Mouse (Mus musculus) CD8-positive naive resting alpha-beta T cell, adult 57 days (primary cell): ENCODE results near the gene Zfp784. TPM values are rescaled to one million over a fixed set of nuclear protein-coding genes. Genes with fewer than 3 reads are reported as not detected.

Experiments
- total RNA-seq: library from RNA; stranded (reverse); gene quantifications from one replicate; pipeline ENCODE4 v1.2.4, GENCODE M21; 2023

The Zfp784 gene
- 8.6 TPM for total RNA-seq

GRCm38 (mm10) chr7:5038109-5038732, at the start of gene Zfp784:
Zfp784 (minus strand) TSS chr7:5038446.

GRCm38 (mm10) chr7:5080010-5080751, 41.9 kb upstream of the Zfp784 start, which contains the start of gene Epn1:
Epn1 (plus strand) TSS chr7:5080235.

GRCm38 (mm10) chr7:5061774-5062359, 23.6 kb upstream of the Zfp784 start, which contains the start of gene U2af2:
U2af2 (plus strand) TSS chr7:5062143.

GRCm38 (mm10) chr7:5051193-5052192, 13.2 kb upstream of the Zfp784 start, which contains the start of gene Zfp580:
Zfp580 (plus strand) TSS chr7:5051538.

GRCm38 (mm10) chr7:5033818-5034217, 4.4 kb downstream of the Zfp784 start, which contains the start of gene 4632433K11Rik:
4632433K11Rik (plus strand) TSS chr7:5034118.

GRCm38 (mm10) chr7:5020000-5020681, 18.1 kb downstream of the Zfp784 start, which contains the start of the genes Zfp865 and Ccdc106:
Zfp865 (plus strand) TSS chr7:5020376.
Ccdc106 (plus strand) TSS chr7:5020553.

GRCm38 (mm10) chr7:5015118-5016001, 22.9 kb downstream of the Zfp784 start, which contains the start of gene Gm44973:
Gm44973 (plus strand) TSS chr7:5015496.

GRCm38 (mm10) chr7:5014251-5015117, 23.8 kb downstream of the Zfp784 start, which contains the start of the genes Zfp524 and Fiz1:
Zfp524 (plus strand) TSS chr7:5014415.
Fiz1 (minus strand) TSS chr7:5014697.

GRCm38 (mm10) chr7:4996003-4996895, 42.0 kb downstream of the Zfp784 start, which contains the start of gene Zfp579:
Zfp579 (minus strand) TSS chr7:4996158.

Other genes starting within 250 kb of the Zfp784 start
- gene Tmem238, start 248.8 kb downstream of the Zfp784 start, total RNA-seq, result 1.4 TPM
- 2,425 TPM for gene Rpl28, start 245.6 kb downstream of the Zfp784 start, total RNA-seq
- 155 TPM for gene Ube2s, start 225.9 kb downstream of the Zfp784 start, total RNA-seq
- gene Shisa7, start 193.8 kb downstream of the Zfp784 start, total RNA-seq, result 0.12 TPM
- 3.4 TPM for gene Isoc2b, start 168.2 kb downstream of the Zfp784 start, total RNA-seq
- 10.2 TPM for gene Isoc2a, start 161.3 kb downstream of the Zfp784 start, total RNA-seq
- not detected for gene Gm36210, start 131.9 kb downstream of the Zfp784 start, total RNA-seq
- 36.5 TPM for gene Zfp628, start 123.2 kb downstream of the Zfp784 start, total RNA-seq
- 16.7 TPM for gene Nat14, start 116.4 kb downstream of the Zfp784 start, total RNA-seq
- gene Ssc5d, start 112.7 kb downstream of the Zfp784 start, total RNA-seq, result 0.64 TPM
- not detected for gene Sbk2, start 74.0 kb downstream of the Zfp784 start, total RNA-seq
- gene Sbk3, start 67.3 kb downstream of the Zfp784 start, total RNA-seq, result not detected
- 29.8 TPM for gene Zfp579, start 42.3 kb downstream of the Zfp784 start, total RNA-seq
- 9.5 TPM for gene Zfp524, start 24.0 kb downstream of the Zfp784 start, total RNA-seq
- gene Fiz1, start 23.7 kb downstream of the Zfp784 start, total RNA-seq, result 51.1 TPM
- gene Gm44973, start 22.9 kb downstream of the Zfp784 start, total RNA-seq, result not detected
- gene Zfp865, start 18.1 kb downstream of the Zfp784 start, total RNA-seq, result 53.7 TPM
- gene Ccdc106, start 17.9 kb downstream of the Zfp784 start, total RNA-seq, result not detected
- not detected for gene 4632433K11Rik, start 4.3 kb downstream of the Zfp784 start, total RNA-seq
- gene Zfp580, start 13.1 kb upstream of the Zfp784 start, total RNA-seq, result 7.7 TPM
- 400 TPM for gene U2af2, start 23.7 kb upstream of the Zfp784 start, total RNA-seq
- 106 TPM for gene Epn1, start 41.8 kb upstream of the Zfp784 start, total RNA-seq
- not detected for gene Rfpl4, start 78.5 kb upstream of the Zfp784 start, total RNA-seq
- gene Rasl2-9, start 87.5 kb upstream of the Zfp784 start, total RNA-seq, result not detected
- gene Vmn1r55, start 111.2 kb upstream of the Zfp784 start, total RNA-seq, result 0.03 TPM
- not detected for gene Vmn1r56, start 158.3 kb upstream of the Zfp784 start, total RNA-seq
- gene Vmn1r57, start 180.0 kb upstream of the Zfp784 start, total RNA-seq, result not detected